Mouse (Mus musculus) ovary, adult 18-20 months (tissue): ENCODE data around the gene Klhl24.
"Not testable (repeated sequence)": the region's sequence is repeated elsewhere in the genome, so short reads cannot be mapped to it uniquely, and the experiment has no call there.

ENCODE experiments used
- DNase-seq: peaks from one replicate; pipeline ENCODE4 v3.0.0; 2022; ENCODE audit warnings: low spot score, mixed read lengths

The Klhl24 gene

GRCm38 (mm10) chr16:20097069-20097710 lies at the start of gene Klhl24:
TSS of gene Klhl24 (plus strand) at chr16:20097542.
- peak; percentile 92 for DNase-seq

- DNase-seq = no peak
Observed at GRCm38 (mm10) chr16:20052655-20053054, 44.7 kb upstream of the Klhl24 start.

GRCm38 (mm10) chr16:20072770-20073169 lies 24.6 kb upstream of the Klhl24 start:
- no peak for DNase-seq

GRCm38 (mm10) chr16:20076675-20077074 lies 20.7 kb upstream of the Klhl24 start:
- no peak for DNase-seq

- no peak for DNase-seq
Observed at GRCm38 (mm10) chr16:20080271-20080670, 17.1 kb upstream of the Klhl24 start.

- no peak for DNase-seq
Observed at GRCm38 (mm10) chr16:20084623-20085022, 12.7 kb upstream of the Klhl24 start.

GRCm38 (mm10) chr16:20085250-20085905 lies 12.0 kb upstream of the Klhl24 start:
- DNase-seq = no peak

GRCm38 (mm10) chr16:20086976-20087375 lies 10.4 kb upstream of the Klhl24 start:
- DNase-seq = no peak

GRCm38 (mm10) chr16:20089636-20090035 lies 7.7 kb upstream of the Klhl24 start:
- no peak for DNase-seq

- DNase-seq = no peak
Observed at GRCm38 (mm10) chr16:20090921-20091575, 6.3 kb upstream of the Klhl24 start.

GRCm38 (mm10) chr16:20095966-20096365 lies 1.4 kb upstream of the Klhl24 start:
- no peak for DNase-seq

GRCm38 (mm10) chr16:20097711-20098374 lies 501 bp downstream of the Klhl24 start:
- DNase-seq = peak; percentile 94

GRCm38 (mm10) chr16:20098375-20098727 lies 1.0 kb downstream of the Klhl24 start:
- DNase-seq = no peak

GRCm38 (mm10) chr16:20098866-20099629 lies 1.7 kb downstream of the Klhl24 start:
- no peak for DNase-seq

- no peak for DNase-seq
Observed at GRCm38 (mm10) chr16:20106996-20107395, 9.7 kb downstream of the Klhl24 start.

GRCm38 (mm10) chr16:20108961-20109360 lies 11.6 kb downstream of the Klhl24 start:
- DNase-seq = no peak

- DNase-seq = no peak
Observed at GRCm38 (mm10) chr16:20112649-20113048, 15.3 kb downstream of the Klhl24 start.

GRCm38 (mm10) chr16:20116069-20116468 lies 18.7 kb downstream of the Klhl24 start:
- no peak for DNase-seq

GRCm38 (mm10) chr16:20126319-20126883 lies 29.1 kb downstream of the Klhl24 start:
- DNase-seq = not testable (repeated sequence)

GRCm38 (mm10) chr16:20130397-20130796 lies 33.1 kb downstream of the Klhl24 start:
- DNase-seq = no peak

GRCm38 (mm10) chr16:20140772-20141531 lies 43.6 kb downstream of the Klhl24 start, which contains the start of gene Yeats2:
TSS of gene Yeats2 (plus strand) at chr16:20141063.
- DNase-seq = peak; percentile 59
